Mouse (Mus musculus): ENCODE data around the gene Gm20696.

DNA sequence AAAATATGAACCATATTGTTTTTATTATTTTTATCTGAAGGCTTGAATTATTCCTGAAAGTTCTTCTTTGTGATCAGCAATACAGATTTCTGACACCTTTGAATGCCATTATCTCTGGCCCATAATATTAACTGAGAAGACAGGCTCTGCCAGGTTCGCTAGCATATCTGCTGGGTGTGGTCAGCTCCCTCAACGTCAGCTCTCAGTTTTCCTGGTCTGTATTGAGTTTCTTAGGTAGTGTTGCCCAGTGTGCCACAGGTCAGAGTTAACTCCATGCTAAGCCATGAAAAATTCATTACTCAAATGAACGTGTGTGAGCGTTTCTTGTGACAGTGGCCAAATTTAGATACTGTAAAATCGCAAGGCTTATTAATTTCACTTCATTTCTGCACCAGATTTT lies 170.5 kb downstream of the Gm20696 start:
- TF ChIP-seq POLR2A (IDR thresholded peaks at IDR 0.05; ENCODE audit: low read depth, low read length) (no peak), ZC3H11A (IDR thresholded peaks at IDR 0.05; ENCODE audit: low read depth, low read length) (no peak), HCFC1 (IDR thresholded peaks at IDR 0.05; ENCODE audit: low read depth, low read length) (no peak), EP300 (IDR thresholded peaks at IDR 0.05; ENCODE audit: low read length) (no peak), CTCF (conservative IDR thresholded peaks at IDR 0.05 in 1 of 2, IDR thresholded peaks at IDR 0.05 in 1 of 2; ENCODE audit: low read depth in 2 of 2, low read length in 2 of 2) (no peak)
